Mouse (Mus musculus) spleen, postnatal 10 days (tissue): ENCODE measurements around the gene Banp.

ENCODE experiments used
- DNase-seq, 2 experiments: peaks; one replicate each; pipeline ENCODE4 v3.0.0; 2021 to 2022; ENCODE audit warnings: low spot score in 2 of 2

Gene Banp

GRCm38 (mm10) chr8:122018046-122018831, 68.7 kb downstream of the Banp start:
- DNase-seq = no peak

GRCm38 (mm10) chr8:122019162-122019561, 69.6 kb downstream of the Banp start:
- no peak for DNase-seq

- no peak for DNase-seq
Measured at GRCm38 (mm10) chr8:122020050-122020771, 70.7 kb downstream of the Banp start.

- no peak for DNase-seq
Measured at GRCm38 (mm10) chr8:122021725-122022124, 72.2 kb downstream of the Banp start.

GRCm38 (mm10) chr8:122022274-122022673, 72.7 kb downstream of the Banp start:
- DNase-seq = no peak

- no peak for DNase-seq
Measured at GRCm38 (mm10) chr8:122022705-122023104, 73.2 kb downstream of the Banp start.

GRCm38 (mm10) chr8:122025546-122025945, 76.0 kb downstream of the Banp start:
- no peak for DNase-seq

GRCm38 (mm10) chr8:122028116-122028515, 78.6 kb downstream of the Banp start:
- DNase-seq = no peak

- DNase-seq = no peak
Measured at GRCm38 (mm10) chr8:122030965-122031364, 81.4 kb downstream of the Banp start.

GRCm38 (mm10) chr8:122032741-122033140, 83.2 kb downstream of the Banp start:
- DNase-seq = no peak

GRCm38 (mm10) chr8:122035543-122035942, 86.0 kb downstream of the Banp start:
- DNase-seq = no peak

GRCm38 (mm10) chr8:122036325-122036724, 86.8 kb downstream of the Banp start:
- DNase-seq = no peak

GRCm38 (mm10) chr8:122037279-122037678, 87.7 kb downstream of the Banp start:
- DNase-seq = no peak

- no peak for DNase-seq
Measured at GRCm38 (mm10) chr8:122038076-122038475, 88.5 kb downstream of the Banp start.

GRCm38 (mm10) chr8:122039452-122039851, 89.9 kb downstream of the Banp start:
- DNase-seq = no peak

- DNase-seq = no peak
Measured at GRCm38 (mm10) chr8:122047206-122047870, 97.8 kb downstream of the Banp start.

GRCm38 (mm10) chr8:122049266-122049665, 99.7 kb downstream of the Banp start:
- DNase-seq = no peak

GRCm38 (mm10) chr8:122049923-122050322, 100.4 kb downstream of the Banp start:
- no peak for DNase-seq

- no peak for DNase-seq
Measured at GRCm38 (mm10) chr8:122050620-122051019, 101.1 kb downstream of the Banp start.

- DNase-seq = no peak
Measured at GRCm38 (mm10) chr8:122055321-122055720, 105.8 kb downstream of the Banp start.

GRCm38 (mm10) chr8:122056113-122056512, 106.6 kb downstream of the Banp start:
- DNase-seq = no peak

GRCm38 (mm10) chr8:122056882-122057281, 107.3 kb downstream of the Banp start:
- no peak for DNase-seq

- DNase-seq = no peak
Measured at GRCm38 (mm10) chr8:122058510-122058909, 109.0 kb downstream of the Banp start.
